Mouse (Mus musculus) heart, embryonic 16.5 days (tissue): Measurements from ENCODE around the gene Pabpn1. TPM values are rescaled to one million over a fixed set of nuclear protein-coding genes. Genes with fewer than 3 reads are reported as not detected.

ENCODE experiments used
- ATAC-seq: fragments of 200-750 bp; cut with Nextera tagmentation; replicated peaks from 2 replicates; pipeline ENCODE4 v1.8.0; 2017; ENCODE audit warnings: moderate number of reproducible peaks; ENCODE audit not compliant: insufficient read depth, low FRiP score; ENCODE audit errors: extremely low read depth
- H3K27ac ChIP-seq: fragments of 300-500 bp; sonication (generic); 2 replicates; pipeline ENCODE4 v1.5.1; 2014; ENCODE audit warnings: mild to moderate bottlenecking, low read length, control low read depth, moderate library complexity
- H3K27me3 ChIP-seq: fragments of 300-500 bp; sonication (generic); 2 replicates; pipeline ENCODE4 v1.6.1; 2014; ENCODE audit warnings: low read length, mixed read lengths; ENCODE audit not compliant: control insufficient read depth, insufficient read depth
- H3K36me3 ChIP-seq: fragments of 300-500 bp; sonication (generic); 2 replicates; pipeline ENCODE4 v1.6.1; 2014; ENCODE audit not compliant: control insufficient read depth, insufficient read depth
- H3K4me1 ChIP-seq: fragments of 300-500 bp; sonication (generic); 2 replicates; pipeline ENCODE4 v1.6.1; 2014; ENCODE audit warnings: low read length, mixed read lengths; ENCODE audit not compliant: control insufficient read depth, insufficient read depth
- H3K4me2 ChIP-seq: fragments of 300-500 bp; sonication (generic); 2 replicates; pipeline ENCODE4 v1.6.1; 2014; ENCODE audit warnings: low read depth, mild to moderate bottlenecking, control low read depth, low read length
- H3K4me3 ChIP-seq: fragments of 300-500 bp; sonication (generic); 2 replicates; pipeline ENCODE4 v1.5.1; 2014; ENCODE audit warnings: mild to moderate bottlenecking, control low read depth, low read length
- H3K9ac ChIP-seq: fragments of 300-500 bp; sonication (generic); 2 replicates; pipeline ENCODE4 v1.6.1; 2014; ENCODE audit warnings: low read length, control low read depth
- H3K9me3 ChIP-seq: fragments of 300-500 bp; sonication (generic); replicated peaks from 2 replicates; pipeline ENCODE4 v1.6.1; 2016; ENCODE audit warnings: low read length; ENCODE audit not compliant: control insufficient read depth
- WGBS: fragments of 180-500 bp; shearing (Covaris S2); extraction: QIAGEN DNeasy Blood & Tissue Kit; methylation state at CpG from one replicate; pipeline ENCODE4 v1.1.7; 2014; 5-methylcytosine and 5-hydroxymethylcytosine counted together
- polyA plus RNA-seq: library from polyadenylated mRNA; unstranded; fragments of >200 nt; fragmentation: Nextera tagmentation; extraction: Ambion mirVana; gene quantifications from 2 replicates; pipeline ENCODE4 v1.2.1, GENCODE M21; 2015

Pabpn1 gene
- polyA plus RNA-seq, 1 experiment from 2014 or later: 68.4 TPM

GRCm38 (mm10) chr14:54883154-54884021 is 8.9 kb upstream of the Pabpn1 start, which contains the start of the genes Bcl2l2 and Gm20521:
TSS of gene Bcl2l2 (plus strand) at chr14:54883377.
TSS of gene Gm20521 (plus strand) at chr14:54883441.
- Histone ChIP-seq H3K9me3 (no peaks in the 10 kb centered on the region), H3K36me3 (peaks cover 3% of the 10 kb centered on the region), H3K27me3 (no peaks in the 10 kb centered on the region), H3K4me2 (peak within 1 kb of the TSS; percentile 85), H3K4me3 (peak within 1 kb of the TSS; percentile 82), H3K9ac (peak within 1 kb of the TSS; percentile 91), H3K4me1 (peaks cover 14% of the 10 kb centered on the region), H3K27ac (peak within 1 kb of the TSS; percentile 98)
- WGBS: 2% methylated on average over 26 of the region's 27 CpGs
- peak; percentile 91 for ATAC-seq

GRCm38 (mm10) chr14:54884022-54884712 is 8.1 kb upstream of the Pabpn1 start:
- ATAC-seq: peak; percentile 42; the same call in 1 of the 2 replicates
- no peaks in the 10 kb centered on the region for H3K27me3 ChIP-seq
- no peaks in the 10 kb centered on the region for H3K9me3 ChIP-seq
- H3K9ac ChIP-seq: peak overlapping the region; percentile 91
- peak overlapping the region; percentile 85 for H3K4me2 ChIP-seq
- whole genome bisulfite sequencing: 29% methylated on average over 21 of the region's 21 CpGs
- peak overlapping the region; percentile 98 for H3K27ac ChIP-seq
- peak overlapping the region; percentile 82 for H3K4me3 ChIP-seq
- H3K36me3 ChIP-seq: peaks cover 3% of the 10 kb centered on the region
- peaks cover 14% of the 10 kb centered on the region for H3K4me1 ChIP-seq

- H3K4me2 ChIP-seq: no peak overlapping the region
- ATAC-seq: no peak
These were observed 7.0 kb upstream of the Pabpn1 start for GRCm38 (mm10) chr14:54885309-54885708.

GRCm38 (mm10) chr14:54893651-54894181 is 1.4 kb downstream of the Pabpn1 start:
- H3K27ac ChIP-seq: peak overlapping the region; percentile 94
- WGBS: under 1% methylated on average over 38 of the region's 38 CpGs
- H3K4me2 ChIP-seq: peak overlapping the region; percentile 70
- H3K9me3 ChIP-seq: no peaks in the 10 kb centered on the region
- peak; percentile 97 for ATAC-seq
- H3K4me1 ChIP-seq: peaks cover 20% of the 10 kb centered on the region
- H3K36me3 ChIP-seq: peaks cover 26% of the 10 kb centered on the region
- peak overlapping the region; percentile 99 for H3K9ac ChIP-seq
- H3K4me3 ChIP-seq: peak overlapping the region; percentile 97
- no peaks in the 10 kb centered on the region for H3K27me3 ChIP-seq

More at GRCm38 (mm10) chr14:54885309-54885708, 7.0 kb upstream of the Pabpn1 start:
- Histone ChIP-seq H3K36me3 (peaks cover 3% of the 10 kb centered on the region), H3K9ac (no peak overlapping the region), H3K9me3 (no peaks in the 10 kb centered on the region), H3K27me3 (no peaks in the 10 kb centered on the region), H3K4me3 (no peak overlapping the region), H3K27ac (no peak overlapping the region), H3K4me1 (peaks cover 14% of the 10 kb centered on the region)
- 87% methylated on average over 11 of the region's 11 CpGs for WGBS

- H3K36me3 ChIP-seq: peaks cover 31% of the 10 kb centered on the region
- peak overlapping the region; percentile 97 for H3K4me3 ChIP-seq
- WGBS: under 1% methylated on average over 54 of the region's 54 CpGs
- peak overlapping the region; percentile 85 for H3K4me2 ChIP-seq
- peak overlapping the region; percentile 94 for H3K27ac ChIP-seq
- no peaks in the 10 kb centered on the region for H3K9me3 ChIP-seq
- ATAC-seq: peak; percentile 73
- H3K4me1 ChIP-seq: peaks cover 20% of the 10 kb centered on the region
- peak overlapping the region; percentile 99 for H3K9ac ChIP-seq
- H3K27me3 ChIP-seq: no peaks in the 10 kb centered on the region
These were observed 2.2 kb downstream of the Pabpn1 start for GRCm38 (mm10) chr14:54894296-54895151.

- H3K9me3 ChIP-seq: no peaks in the 10 kb centered on the region
- peak overlapping the region; percentile 16 for H3K9ac ChIP-seq
- H3K4me2 ChIP-seq: no peak overlapping the region
- no peak for ATAC-seq
- H3K4me3 ChIP-seq: no peak overlapping the region
- H3K36me3 ChIP-seq: peaks cover 31% of the 10 kb centered on the region
- peak overlapping the region; percentile 21 for H3K27ac ChIP-seq
- peaks cover 22% of the 10 kb centered on the region for H3K4me1 ChIP-seq
- no peaks in the 10 kb centered on the region for H3K27me3 ChIP-seq
- 35% methylated on average over 2 of the region's 2 CpGs for WGBS
These were observed 5.1 kb downstream of the Pabpn1 start for GRCm38 (mm10) chr14:54897445-54897844.

- Histone ChIP-seq H3K27ac (no peak overlapping the region), H3K4me2 (no peak overlapping the region), H3K9me3 (no peaks in the 10 kb centered on the region), H3K4me1 (peaks cover 15% of the 10 kb centered on the region), H3K36me3 (peaks cover 30% of the 10 kb centered on the region), H3K27me3 (no peaks in the 10 kb centered on the region), H3K9ac (peak overlapping the region; percentile 25), H3K4me3 (no peak overlapping the region)
- WGBS: 0% methylated on average over 3 of the region's 3 CpGs
- ATAC-seq: peak; percentile 56; the same call in 1 of the 2 replicates
These were observed 8.1 kb downstream of the Pabpn1 start for GRCm38 (mm10) chr14:54900383-54900782.

- H3K9me3 ChIP-seq: no peaks in the 10 kb centered on the region
- H3K27me3 ChIP-seq: no peaks in the 10 kb centered on the region
- no peak overlapping the region for H3K9ac ChIP-seq
- H3K27ac ChIP-seq: no peak overlapping the region
- no peak overlapping the region for H3K4me3 ChIP-seq
- H3K4me1 ChIP-seq: peaks cover 4% of the 10 kb centered on the region; the same call in 1 of the 2 replicates
- no peak overlapping the region for H3K4me2 ChIP-seq
- peaks cover 19% of the 10 kb centered on the region for H3K36me3 ChIP-seq
- WGBS: 94% methylated on average over 4 of the region's 4 CpGs
- no peak for ATAC-seq
These were observed 11.3 kb downstream of the Pabpn1 start for GRCm38 (mm10) chr14:54903641-54904040.
